Mouse (Mus musculus) urinary bladder, adult 18-20 months (tissue): ENCODE results near the gene Eif4g3.
A peak's percentile ranks its signal among the peaks of the same experiment; 100 is the strongest.

Experiments used
- DNase-seq, 2 experiments: peaks; one replicate each; pipeline ENCODE4 v3.0.0; 2022; ENCODE audit warnings: low spot score in 2 of 2, mixed read lengths in 2 of 2

Eif4g3 gene

DNA sequence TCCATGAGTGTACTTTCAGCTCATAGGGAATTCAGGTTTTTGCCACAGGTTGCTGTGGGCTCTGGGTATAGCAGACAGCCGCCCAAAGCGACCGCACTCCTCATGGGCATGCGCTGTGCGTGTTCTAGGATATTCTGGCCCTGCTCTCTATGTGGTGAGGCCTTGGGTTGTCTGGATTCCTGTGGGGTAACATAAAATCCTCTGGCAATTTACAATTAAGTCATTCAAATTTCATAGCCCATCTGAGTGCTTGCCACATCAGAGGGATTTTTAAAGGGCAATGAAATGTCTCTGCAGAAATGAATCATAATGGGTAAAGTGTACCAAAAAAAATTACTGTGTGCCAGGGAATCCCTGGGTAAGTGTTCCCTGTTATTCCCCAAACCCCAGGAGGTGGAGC, 3.4 kb upstream of the Eif4g3 start:
- no peak for DNase-seq

DNA sequence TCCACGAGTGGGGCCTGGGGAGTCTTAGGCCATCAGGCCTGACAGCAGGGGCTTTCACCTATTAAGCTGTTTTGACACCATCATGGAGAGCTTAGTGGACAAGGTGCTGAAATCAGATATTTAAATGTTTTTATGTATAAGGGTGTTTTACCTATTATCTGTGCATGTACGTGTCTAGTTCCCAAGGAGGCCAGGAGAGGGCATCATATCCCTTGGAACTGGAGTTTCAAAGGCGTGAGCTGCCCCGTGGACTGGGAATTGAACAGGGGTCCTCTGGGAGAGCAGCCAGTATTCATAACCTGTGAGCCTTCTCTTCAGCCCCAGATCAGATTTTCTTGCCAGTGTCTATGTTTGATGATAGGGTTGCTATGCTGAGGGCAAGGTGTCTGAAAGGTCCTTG, 2.4 kb upstream of the Eif4g3 start:
- no peak for DNase-seq

DNA sequence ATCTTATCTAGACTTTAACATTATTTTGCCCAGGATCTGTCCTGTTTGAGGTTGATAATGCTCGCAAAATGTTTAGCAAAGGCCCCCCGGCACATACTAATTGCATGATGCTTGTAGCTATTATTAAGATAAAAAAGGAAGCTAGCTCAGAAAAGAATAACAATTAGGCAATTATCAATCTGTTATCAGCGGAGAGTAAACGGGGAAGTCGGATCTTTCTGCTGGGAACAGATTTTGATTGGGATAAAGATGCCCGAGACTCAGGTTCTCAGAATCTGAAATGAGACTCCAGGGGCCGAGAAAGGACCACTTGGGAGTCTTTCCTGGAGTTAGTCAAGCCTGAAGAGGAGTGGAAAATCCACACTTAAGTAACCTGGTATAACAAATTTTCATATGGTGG, 1.6 kb upstream of the Eif4g3 start:
- DNase-seq, result no peak

DNA sequence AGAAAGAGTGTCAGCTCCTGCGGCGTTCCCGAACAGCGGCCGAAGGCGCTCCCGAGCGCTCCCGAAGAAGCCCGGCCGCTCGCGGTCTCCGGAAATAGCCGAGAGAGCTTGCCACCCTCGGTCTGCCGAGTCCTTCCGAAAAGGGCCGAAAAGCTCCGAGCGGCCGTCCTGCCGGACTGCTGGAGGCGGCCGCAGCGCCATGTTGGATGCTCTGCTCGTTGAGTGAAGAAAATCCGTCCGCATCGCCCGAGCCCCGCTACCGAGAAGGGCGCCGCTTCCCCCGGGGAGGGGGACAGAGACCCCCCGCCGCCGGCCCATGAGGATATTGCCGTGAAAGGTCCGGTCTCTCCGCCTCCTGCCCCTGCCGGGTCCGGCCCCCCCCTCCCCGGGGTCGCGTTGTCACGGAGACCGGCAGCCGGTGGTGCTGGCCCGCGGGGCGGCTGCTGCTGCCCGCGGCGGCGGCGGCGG, 503 bp downstream of the Eif4g3 start:
- DNase-seq, result peak; percentile 99 to 100

DNA sequence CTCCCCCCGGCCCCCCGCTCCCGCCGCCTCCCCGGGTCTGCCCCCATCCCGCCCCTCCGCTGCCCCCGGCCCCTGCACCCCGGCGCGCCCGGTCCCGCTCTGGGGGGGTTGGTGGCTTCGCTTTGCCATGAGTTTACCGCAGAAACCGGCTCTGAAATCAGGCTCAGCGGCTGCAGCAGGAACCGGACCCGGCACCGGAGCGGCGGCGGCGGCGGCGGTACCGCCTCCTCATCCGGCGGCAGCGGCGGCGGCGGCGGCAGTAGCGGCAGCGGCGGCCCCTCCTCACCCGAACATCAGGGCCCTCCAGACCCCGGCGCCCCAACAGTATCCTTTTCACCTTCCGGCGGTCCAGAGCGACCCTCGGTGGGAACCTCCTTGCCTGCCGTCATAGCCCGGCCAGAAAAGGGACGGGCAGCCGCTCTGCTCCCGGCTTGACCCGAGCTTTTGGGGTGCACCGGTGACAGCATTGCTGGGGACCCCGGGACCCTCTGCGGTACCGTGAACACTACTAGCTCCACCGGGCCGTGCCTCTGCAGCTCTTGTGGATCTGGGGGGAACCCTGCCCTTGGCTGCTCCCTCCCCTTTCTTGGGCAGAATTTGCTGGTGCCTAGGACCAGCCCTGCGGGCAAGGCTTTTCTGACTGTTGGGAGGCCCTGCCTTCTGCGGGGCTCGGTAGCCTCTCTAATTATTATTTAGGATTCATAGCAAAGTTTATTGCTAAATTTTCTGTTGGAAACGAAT, 1.2 kb downstream of the Eif4g3 start:
- peak; percentile 10 to 61 for DNase-seq

DNA sequence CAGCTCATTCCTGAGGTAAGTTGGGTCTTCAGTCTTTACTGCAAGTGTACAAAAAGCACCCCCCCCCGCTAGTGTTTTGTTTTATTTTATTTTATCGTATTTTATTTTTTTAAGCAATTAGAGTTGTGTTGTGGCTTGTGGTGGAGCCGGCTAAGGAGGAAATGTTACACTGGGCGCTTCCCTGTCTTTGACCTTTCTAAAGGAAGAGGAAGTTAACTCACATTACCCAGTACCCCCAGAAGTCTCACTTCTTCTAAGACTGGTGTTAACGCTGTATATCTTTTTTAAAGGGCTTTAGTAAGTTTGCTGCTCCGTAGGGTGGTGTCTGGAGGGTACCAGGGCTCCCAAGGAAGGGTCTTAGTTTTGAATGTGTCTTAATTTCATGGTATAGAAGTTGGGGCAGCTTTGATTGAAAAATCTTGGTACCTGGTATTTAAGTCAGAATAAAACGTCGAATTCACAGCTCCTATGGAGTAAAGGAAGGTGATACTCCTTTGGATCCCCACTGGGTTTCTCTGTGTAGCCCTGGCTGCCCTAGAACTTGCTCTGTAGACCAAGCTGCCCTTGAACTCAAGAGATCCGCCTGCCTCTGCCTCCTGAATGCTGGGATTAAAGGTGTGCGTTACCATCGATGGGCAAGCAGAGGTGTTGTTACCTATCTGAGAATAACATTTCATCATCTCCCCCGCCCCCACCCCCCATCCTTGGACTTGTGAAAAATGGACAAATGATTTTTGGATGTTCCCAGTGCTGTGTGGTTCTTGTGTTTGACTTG, 1.9 kb downstream of the Eif4g3 start:
- no peak for DNase-seq

DNA sequence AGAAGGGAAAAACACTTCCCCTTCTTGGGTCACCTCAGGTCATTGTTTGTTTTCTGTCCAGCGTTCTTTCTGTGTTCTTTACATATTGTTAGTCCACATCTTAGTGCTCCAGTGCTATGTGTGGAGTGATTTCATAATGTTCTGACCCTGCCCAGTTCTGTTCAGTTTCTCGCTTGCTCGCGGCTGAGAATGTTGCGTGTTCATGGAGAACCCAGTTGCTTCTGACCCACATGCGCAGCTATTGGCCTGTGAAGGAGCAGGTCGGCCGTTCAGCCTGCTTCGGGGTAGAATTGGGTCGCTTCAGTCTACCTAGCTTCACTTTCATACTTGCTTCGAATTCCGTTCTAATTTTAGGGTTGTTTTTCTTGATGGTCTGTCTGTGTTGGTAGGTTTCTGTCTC, 2.6 kb downstream of the Eif4g3 start:
- DNase-seq, result peak in 1 of 2 experiments; percentile 6

DNA sequence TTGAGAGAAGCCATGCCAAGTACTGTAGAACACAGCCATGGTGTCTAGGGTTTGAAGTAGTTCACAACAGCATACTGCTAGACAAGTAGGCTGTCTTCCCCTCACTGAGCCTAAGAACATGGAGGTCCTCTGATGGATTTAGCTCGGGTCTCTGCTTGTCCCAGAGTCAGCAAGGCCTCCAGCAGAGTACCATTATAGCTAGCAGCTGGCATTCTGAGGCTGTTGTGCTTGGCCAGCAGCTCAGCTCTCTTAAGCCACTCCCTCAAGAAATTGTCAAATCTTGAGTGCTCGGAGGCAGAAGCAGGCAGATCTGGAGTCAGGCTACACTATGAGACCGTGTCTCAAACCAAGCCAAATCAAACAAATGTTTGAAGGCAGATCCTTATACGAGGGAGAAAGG, 5.4 kb downstream of the Eif4g3 start:
- DNase-seq, result no peak

DNA sequence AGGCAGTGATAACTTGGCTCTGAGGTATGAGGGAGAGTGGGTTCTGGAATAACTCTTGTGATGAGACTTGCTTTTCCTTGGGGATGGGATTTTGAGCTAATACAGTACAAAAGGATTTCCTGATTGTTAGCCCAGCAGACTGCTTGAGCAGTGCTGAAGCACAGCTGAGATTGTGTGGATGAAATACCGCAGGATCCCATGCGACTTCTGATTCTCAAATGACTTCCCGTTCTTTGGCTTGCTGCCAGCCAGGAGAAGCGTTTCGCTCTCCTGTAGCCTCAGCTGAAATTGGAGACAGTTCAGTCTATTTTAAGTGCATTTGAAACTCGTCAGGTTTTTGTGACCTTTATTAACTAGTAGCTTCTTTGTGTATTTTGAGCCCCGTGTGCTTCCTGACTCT, 7.9 kb downstream of the Eif4g3 start:
- DNase-seq, result no peak

DNA sequence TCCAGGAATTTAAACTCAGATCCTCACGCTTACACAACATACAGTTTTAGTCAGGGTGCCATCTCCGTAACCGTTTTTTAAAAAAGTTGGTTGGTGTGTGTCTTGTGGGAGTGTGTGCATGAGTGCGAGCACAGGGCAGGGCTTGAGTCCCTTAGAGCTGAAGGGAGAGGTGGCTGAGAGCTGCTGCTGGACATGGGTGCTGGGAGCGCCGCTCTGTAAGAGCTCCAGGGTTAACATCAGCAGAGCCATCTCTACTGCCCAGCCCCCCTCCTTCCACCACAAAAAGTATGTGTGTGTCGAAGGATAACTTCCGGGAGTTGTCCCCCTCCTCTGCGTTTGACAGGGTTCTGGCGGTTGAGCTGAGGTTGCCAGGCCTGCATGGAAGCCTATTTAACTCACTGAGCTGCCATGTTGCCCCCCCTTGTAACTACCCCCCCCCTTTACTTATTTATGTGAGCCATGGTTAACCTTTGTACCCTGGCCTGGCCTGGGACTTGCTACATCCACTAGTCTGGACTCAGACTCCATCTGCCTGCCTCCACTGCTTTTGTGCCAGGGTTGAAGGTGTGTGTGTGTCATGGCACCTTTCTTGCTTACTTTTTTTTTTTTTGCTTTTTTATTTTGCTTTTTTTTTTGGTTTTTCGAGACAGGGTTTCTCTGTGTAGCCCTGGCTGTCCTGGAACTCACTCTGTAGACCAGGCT, 11.2 kb downstream of the Eif4g3 start:
- no peak for DNase-seq

DNA sequence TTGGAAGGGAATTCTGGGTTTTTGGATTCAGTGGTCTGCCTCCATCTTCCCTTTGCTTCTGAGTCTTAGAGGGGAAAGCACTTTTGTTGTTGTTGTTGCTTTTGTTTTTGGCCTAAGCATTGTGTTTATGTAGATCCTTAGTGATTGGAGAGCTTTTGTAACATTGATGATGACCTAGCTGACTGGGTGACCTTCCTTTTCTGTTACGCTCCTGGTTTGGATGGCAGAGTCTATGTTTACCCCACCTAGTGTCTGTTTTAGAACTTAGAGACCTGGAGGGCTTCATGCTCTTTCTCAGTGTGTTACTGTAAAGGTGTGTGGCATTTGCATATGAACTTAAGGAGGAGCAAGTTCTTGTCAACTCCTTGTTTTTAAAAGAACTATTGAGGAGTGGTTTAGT, 13.0 kb downstream of the Eif4g3 start:
- no peak for DNase-seq

DNA sequence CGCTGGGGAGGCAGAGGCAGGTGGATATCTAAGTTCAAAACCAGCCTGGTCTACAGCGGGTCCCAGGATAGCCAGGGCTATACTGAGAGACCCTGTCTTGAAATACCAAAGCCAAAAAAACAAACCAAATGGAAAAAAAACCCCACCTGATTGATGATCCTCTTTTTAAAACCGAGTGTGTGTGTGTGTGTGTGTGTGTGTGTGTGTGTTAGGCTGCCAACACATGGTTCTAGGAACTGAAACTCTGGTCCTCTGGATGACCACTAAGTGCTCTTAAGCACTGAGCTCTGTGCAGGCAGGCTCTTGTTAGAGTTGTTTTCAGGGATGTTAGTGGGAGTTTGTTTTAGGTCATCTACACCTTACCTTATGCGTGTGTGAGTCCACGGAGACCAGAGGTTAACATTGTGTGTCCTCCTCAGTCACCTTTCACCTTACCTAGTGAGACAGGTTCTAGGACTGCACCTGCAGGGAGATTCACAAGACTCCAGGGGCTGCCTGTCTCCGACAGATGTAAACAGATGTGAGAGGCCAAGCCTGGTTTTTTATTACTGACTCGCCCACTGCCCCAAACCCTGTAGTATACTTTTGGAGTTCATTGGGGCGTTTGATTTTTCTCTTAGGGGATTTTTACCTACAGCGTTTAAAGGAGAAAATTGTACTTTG, 14.3 kb downstream of the Eif4g3 start:
- no peak for DNase-seq

DNA sequence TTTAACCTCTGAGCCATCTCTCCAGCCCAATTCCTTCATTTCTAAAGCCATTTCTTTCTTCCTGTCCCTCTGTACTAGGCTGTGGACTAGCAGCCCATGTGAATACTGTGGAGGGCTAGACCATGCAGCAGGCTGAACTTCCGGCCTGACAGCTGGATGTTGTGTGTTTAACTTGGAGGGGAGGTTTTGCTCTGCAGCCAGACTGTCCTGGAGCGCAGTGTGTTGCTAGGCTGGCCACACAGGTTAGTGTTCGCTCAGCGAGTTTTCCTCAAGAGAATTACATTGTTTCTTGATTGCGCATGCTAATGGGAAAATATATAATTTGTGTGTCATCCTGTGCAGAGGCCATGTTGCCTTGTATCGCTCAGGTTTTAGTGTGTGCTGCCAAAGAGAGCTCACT, 15.8 kb downstream of the Eif4g3 start:
- no peak for DNase-seq

DNA sequence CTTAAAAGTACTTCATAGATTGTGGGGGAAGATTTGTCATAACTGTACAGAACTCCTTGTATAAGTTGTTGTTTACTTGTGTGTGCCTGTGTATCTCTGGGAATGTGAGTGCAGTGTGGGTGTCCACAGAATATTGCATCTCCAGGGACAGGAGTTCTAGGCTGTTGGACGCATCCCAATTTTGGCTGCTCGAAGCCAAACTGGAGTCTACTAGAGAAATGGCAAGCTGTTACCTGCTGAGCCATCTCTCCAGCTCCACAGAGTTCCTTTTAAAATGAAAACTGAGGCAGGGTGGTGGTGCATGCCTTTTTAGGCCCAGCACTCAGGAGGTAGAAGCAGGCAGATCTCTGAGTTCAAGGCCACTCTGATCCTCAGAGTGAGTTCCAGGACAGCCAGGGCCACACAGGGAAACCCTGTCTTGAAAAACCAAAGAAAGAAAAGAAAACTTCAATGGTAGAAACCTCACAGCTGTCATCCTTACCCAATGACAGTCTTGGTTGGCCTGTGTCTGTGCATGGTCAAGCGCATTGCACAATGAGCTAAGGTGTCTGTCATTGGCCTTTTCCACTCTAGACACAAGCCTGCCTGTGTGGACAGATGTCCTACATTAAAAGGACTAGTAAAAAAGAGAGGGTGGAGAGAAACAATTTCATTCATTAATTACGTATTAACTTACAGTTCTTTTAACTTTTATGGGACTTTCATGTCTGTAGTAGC, 17.1 kb downstream of the Eif4g3 start:
- no peak for DNase-seq

DNA sequence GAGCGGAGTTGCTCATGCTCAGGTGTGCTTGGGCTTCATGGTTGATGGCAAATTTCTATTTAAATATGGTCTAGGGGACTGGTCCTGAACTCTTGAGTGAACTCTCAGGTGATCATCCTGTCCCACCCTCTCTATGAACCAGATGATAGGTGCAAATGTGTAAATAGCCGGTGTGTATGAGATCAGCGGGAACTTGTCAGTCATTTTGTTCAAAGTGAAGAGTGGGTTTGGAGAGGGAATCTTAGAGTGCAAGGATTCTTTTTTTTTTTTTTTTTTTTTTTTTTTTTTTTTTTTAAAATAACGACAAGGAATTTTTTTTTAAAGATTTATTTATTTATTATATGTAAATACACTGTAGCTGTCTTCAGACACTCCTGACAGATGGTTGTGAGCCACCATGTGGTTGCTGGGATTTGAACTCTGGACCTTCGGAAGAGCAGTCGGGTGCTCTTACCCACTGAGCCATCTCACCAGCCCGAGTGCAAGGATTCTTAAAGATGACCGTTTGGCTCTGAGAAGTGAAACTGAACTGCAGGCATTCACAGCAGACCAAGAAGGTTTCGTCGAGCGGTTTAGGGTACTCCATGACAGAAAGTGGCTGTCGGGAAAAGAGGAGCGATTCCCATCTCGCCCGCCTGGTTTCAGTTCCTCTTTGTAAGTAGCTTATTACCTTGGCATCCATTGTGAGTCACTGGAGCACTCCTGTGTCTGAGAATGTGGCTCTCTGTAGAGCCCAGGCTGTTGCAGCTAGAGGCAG, 21.1 kb downstream of the Eif4g3 start:
- DNase-seq, result no peak

DNA sequence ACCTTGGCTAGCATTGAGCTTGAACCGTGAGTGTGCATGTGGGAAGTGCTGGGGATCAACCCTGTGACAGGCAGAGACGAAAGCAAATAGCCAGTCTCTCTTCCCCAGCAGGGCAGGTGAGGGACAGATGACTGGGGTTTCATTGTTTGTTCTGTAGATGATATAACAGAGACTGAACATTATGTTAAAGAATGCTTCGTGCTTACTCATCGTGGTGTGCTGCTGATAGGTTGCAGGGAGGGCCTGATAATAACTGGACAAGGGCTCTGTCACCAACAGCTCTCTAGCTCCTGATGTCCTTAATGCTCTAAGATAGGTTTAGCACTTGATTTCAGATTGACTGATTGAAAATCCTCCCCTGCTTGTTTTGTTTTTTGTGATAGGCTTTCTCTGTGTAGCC, 23.1 kb downstream of the Eif4g3 start:
- DNase-seq, result no peak

DNA sequence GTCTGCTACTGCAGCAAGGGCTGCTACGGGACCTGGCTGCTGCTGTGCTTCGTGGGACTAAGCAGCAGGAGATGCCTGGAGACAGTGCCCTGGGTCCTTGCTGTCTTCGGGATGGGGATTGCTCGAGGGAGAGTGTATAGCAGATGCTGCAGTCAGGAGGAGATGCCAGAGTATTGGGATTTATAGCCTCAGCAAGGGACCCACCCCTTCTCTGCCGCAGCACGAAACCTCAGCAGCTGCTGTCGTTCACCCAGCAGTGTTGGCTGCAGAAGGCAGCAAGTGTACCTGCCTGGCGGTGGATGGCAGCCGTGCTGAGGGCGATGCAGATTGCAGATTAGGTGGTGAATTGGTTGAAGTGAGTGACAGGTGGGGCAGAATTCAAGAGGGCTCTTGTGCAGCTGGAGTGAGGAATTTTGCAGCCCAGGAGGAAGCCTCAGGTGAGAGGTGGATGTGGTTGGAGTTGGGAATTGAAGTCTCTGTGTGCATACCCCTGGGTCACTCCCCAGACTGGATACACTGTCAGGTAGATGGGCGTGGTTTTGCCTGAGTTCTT, 24.3 kb downstream of the Eif4g3 start:
- no peak for DNase-seq

DNA sequence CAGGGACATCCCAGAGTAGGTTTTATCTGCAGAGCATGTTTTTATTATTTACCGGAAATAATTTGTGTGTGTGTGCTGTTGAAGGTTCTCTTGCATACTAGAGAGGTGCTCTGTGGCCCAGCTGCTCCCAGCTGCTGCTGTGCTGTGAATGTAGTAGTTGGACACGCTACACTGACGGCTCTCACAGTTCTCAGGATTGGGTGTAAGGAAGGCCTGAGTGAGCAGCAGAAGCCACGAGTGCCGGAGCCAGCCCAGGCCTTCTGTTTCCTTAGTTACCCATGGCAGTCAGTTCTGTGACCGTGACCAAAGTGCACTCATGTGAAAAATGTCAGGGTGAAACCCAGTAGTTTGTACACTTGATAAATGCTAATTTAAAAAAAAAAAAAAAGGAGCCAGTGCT, 25.2 kb downstream of the Eif4g3 start:
- DNase-seq, result no peak

DNA sequence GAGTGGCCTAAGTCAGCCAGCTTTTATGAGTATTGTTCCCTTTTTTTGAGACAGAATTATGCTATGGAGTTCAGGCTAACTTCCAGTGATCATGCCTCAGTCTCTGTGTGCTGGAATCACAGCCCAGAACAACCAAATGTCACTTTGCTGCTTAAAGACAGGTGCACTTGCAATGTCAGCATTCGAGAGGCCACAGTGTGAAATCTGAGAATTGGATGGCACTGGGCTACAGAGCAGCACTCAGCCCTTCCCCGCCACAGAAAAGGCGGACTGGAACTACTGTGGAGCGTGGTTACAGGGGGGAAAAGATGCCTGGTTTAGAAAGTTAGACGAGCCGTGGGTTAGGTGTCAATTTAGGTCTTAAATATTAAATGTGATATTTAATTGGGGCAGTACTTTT, 27.4 kb downstream of the Eif4g3 start:
- no peak for DNase-seq

DNA sequence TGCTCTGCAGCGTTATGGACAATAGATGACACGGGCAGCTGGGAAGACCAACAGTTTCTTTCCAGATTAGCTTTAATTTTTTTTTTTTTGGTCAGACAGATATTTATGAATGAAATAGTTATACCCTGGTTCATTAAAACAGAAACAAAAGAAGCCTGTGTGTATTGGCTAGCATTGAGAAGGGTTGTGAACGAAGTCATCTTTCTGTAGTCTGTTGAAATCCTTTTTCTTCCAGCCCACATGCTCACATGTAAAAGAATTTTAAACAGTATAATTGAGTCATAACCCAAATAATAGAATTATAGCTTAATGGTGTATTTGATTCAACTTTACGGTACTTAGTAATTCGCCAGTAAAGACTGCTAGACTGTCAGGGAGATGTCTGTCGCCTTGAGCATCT, 28.8 kb downstream of the Eif4g3 start:
- no peak for DNase-seq
